In the genomic region with DNA sequence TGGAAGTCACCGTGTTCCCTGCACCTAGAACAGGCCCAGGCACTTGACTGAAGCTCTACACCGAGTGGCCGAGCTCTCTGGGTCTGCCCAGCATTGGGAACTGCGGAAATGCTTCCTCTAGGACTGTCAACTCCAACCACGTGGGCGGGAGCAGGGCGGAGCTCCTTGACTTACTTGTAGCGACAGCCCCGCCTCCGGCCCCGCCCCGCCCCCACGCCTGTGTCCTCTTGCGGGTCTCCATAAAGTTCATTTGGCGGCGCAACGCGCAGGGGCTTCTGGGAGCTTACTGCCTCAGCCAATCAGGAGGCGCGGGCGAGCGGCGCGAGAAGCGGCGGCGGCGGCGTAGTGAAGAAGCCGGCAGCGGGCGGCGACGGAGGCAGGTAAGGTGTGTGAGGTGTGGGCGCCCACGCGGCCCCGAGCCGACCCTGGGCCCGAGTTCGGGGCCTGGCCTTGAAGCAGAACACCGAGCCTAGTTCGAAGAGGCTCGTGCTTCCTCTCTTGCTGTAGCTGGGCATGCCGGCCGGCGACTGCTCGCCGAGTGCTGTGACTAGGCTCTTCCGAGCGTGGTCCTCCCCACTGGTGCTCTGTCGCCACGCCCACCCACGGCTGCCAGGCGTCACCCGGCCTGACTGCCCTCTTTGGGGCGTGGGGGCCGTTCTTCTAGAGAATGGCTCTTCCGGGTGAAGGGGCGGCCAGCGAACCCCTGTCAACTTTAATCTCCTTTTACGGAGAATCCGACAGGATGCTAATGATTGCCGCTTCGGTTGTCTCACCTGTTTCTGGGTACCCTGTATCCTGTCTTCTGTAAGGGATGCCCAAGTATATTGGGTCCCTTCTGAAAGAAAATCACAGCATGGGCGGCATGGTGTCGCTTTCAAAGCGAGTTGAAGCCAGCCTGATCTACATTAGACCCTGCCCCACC, we compare ENCODE assay signal across 8 mouse cellular contexts. TPM values are rescaled to one million over a fixed set of nuclear protein-coding genes. Genes with fewer than 3 reads are reported as not detected.
DNase-seq lines count a peak whose midpoint lies in the region; ATAC-seq lines count a peak whose summit lies in the region.

A gene (plus strand): TSS at position 313 of the 922 bp plus-strand sequence.

- H3K9ac ChIP-seq in heart, embryonic 13.5 days: peak within 1 kb of the TSS; percentile 93
- H3K9ac ChIP-seq in liver, embryonic 12.5 days: peak within 1 kb of the TSS; percentile 81
- H3K9ac ChIP-seq in stomach, embryonic 15.5 days: peak within 1 kb of the TSS; percentile 91

- H3K27ac ChIP-seq in brown adipose tissue, adult 24 weeks (replicated peaks; ENCODE audit: low read depth, low read length): peak within 1 kb of the TSS; percentile 82
- peak within 1 kb of the TSS; percentile 70 for H3K27ac ChIP-seq in heart, embryonic 13.5 days (replicated peaks)
- H3K27ac ChIP-seq in liver, embryonic 12.5 days: peak within 1 kb of the TSS; percentile 84
- peak within 1 kb of the TSS; percentile 68 for H3K27ac ChIP-seq in stomach, embryonic 15.5 days

- H3K4me2 ChIP-seq in heart, embryonic 13.5 days: peak within 1 kb of the TSS; percentile 93
- H3K4me2 ChIP-seq in liver, embryonic 12.5 days: peak within 1 kb of the TSS; percentile 88
- peak within 1 kb of the TSS; percentile 76 for H3K4me2 ChIP-seq in stomach, embryonic 15.5 days

- peak; percentile 97 for DNase-seq in CD4-positive, CD25-positive, alpha-beta regulatory T cell, adult 2 months (ENCODE audit: low read depth, low spot score)
- peak; percentile 73 for DNase-seq in fat pad, adult 2 months (ENCODE audit: extremely low read depth, low read depth, low spot score)
- DNase-seq in kidney, postnatal 10 days: peak; percentile 100
- DNase-seq in natural killer cell, adult 2 months (ENCODE audit: low spot score in 2 of 2): peak; percentile 91 to 93

- H3K9me3 ChIP-seq in heart, embryonic 13.5 days: no peaks in the 10 kb centered on the region
- H3K9me3 ChIP-seq in liver, embryonic 12.5 days (replicated peaks): no peaks in the 10 kb centered on the region
- H3K9me3 ChIP-seq in stomach, embryonic 15.5 days: no peaks in the 10 kb centered on the region

- H3K4me3 ChIP-seq in brown adipose tissue, adult 24 weeks (ENCODE audit: insufficient read depth, low read depth, low read length): peak within 1 kb of the TSS; percentile 81
- H3K4me3 ChIP-seq in heart, embryonic 13.5 days: peak within 1 kb of the TSS; percentile 95
- peak within 1 kb of the TSS; percentile 87 for H3K4me3 ChIP-seq in liver, embryonic 12.5 days
- peak within 1 kb of the TSS; percentile 87 for H3K4me3 ChIP-seq in stomach, embryonic 15.5 days (replicated peaks)

- no peaks in the 10 kb centered on the region for H3K27me3 ChIP-seq in heart, embryonic 13.5 days (replicated peaks)
- H3K27me3 ChIP-seq in liver, embryonic 12.5 days (replicated peaks): peaks cover 16% of the 10 kb centered on the region
- no peaks in the 10 kb centered on the region for H3K27me3 ChIP-seq in stomach, embryonic 15.5 days (replicated peaks)

- WGBS in heart, embryonic 13.5 days: under 1% methylated on average over 68 of the region's 68 CpGs
- under 1% methylated on average over 68 of the region's 68 CpGs for WGBS in liver, embryonic 12.5 days (ENCODE audit: insufficient replicate concordance)
- under 1% methylated on average over 68 of the region's 68 CpGs for WGBS in stomach, embryonic 15.5 days

- no peaks in the 10 kb centered on the region for H3K36me3 ChIP-seq in heart, embryonic 13.5 days
- H3K36me3 ChIP-seq in liver, embryonic 12.5 days: no peaks in the 10 kb centered on the region
- H3K36me3 ChIP-seq in stomach, embryonic 15.5 days: no peaks in the 10 kb centered on the region

- peak; percentile 96 for ATAC-seq in heart, embryonic 13.5 days (ENCODE audit: extremely low read depth, insufficient number of reproducible peaks, low FRiP score, low TSS enrichment)
- peak; percentile 94 for ATAC-seq in liver, embryonic 12.5 days
- peak; percentile 97 for ATAC-seq in stomach, embryonic 15.5 days (ENCODE audit: insufficient read depth, low FRiP score, low read depth)

- H3K4me1 ChIP-seq in brown adipose tissue, adult 24 weeks (ENCODE audit: control insufficient read depth, insufficient read depth, insufficient read length, low read length): no peaks in the 10 kb centered on the region
- peaks cover 26% of the 10 kb centered on the region for H3K4me1 ChIP-seq in heart, embryonic 13.5 days
- peaks cover 46% of the 10 kb centered on the region for H3K4me1 ChIP-seq in liver, embryonic 12.5 days
- peaks cover 5% of the 10 kb centered on the region for H3K4me1 ChIP-seq in stomach, embryonic 15.5 days

RNA-seq across cellular contexts. Expression of the gene that starts here (rescaled TPM):
- polyA plus RNA-seq in brown adipose tissue, adult 24 weeks (2012; ENCODE audit: insufficient read depth, insufficient read length, missing spikeins): 5.0 and 6.4 TPM in 2 replicates
- 58.0 and 65.9 TPM in 2 replicates for polyA plus RNA-seq in heart, embryonic 13.5 days (2015; fragmentation: Nextera tagmentation; extraction: Ambion mirVana)
- 74.6 and 77.0 TPM in 2 replicates for polyA plus RNA-seq in liver, embryonic 12.5 days (2016; fragmentation: Nextera tagmentation; extraction: Ambion mirVana)
- polyA plus RNA-seq in stomach, embryonic 15.5 days (2015; fragmentation: Nextera tagmentation; extraction: Ambion mirVana): 66.1 and 77.3 TPM in 2 replicates

Comparison
In these comparisons a context has a peak if more than half of its experiments do, and no peak if none do; other contexts are left out.
1. Peak in every context shown above with its lines: DNase-seq, ATAC-seq, H3K4me3 ChIP-seq and H3K27ac ChIP-seq.